Mouse (Mus musculus) testis, adult 2 months (tissue): ENCODE data around the gene Erg.

ENCODE experiments used
- CTCF ChIP-seq: fragments of 200-500 bp; IDR thresholded peaks from 2 replicates; pipeline ENCODE4 v1.5.1; 2012; ENCODE audit warnings: low read depth, mild to moderate bottlenecking, inconsistent platforms, low read length, moderate library complexity; ENCODE audit not compliant: control insufficient read depth, insufficient read depth, insufficient replicate concordance
- POLR2A ChIP-seq: fragments of 200-500 bp; IDR thresholded peaks from 2 replicates; pipeline ENCODE4 v1.6.1; 2012; ENCODE audit warnings: low read depth, mild to moderate bottlenecking, inconsistent platforms, low read length, moderate library complexity; ENCODE audit not compliant: control insufficient read depth

DNA sequence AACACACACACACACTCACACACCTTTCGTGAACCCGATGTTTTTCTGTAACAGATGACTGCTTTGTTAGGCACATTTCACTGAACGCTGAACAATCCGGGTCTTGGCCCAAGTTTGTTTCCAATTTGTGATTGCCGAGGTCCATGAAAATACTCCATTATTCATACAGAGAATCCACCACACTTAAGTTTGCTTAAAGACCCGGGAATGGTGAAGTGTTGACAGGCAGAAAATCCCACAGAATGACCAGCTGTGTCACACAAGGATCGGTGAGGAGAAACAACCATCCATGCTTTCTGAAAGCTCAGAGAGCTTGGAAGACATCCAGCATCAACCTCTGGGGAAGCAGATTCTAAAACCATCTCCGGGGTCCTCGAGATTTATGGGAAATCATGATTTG lies 171.0 kb downstream of the Erg start:
- no peak for TF ChIP-seq CTCF
- no peak for TF ChIP-seq POLR2A
